Mouse (Mus musculus) forebrain, postnatal 0 days (tissue): ENCODE data around the gene Sod2. TPM values are rescaled to one million over a fixed set of nuclear protein-coding genes. Genes with fewer than 3 reads are reported as not detected.
A peak's percentile ranks its signal among the peaks of the same experiment; 100 is the strongest.
"Not testable (repeated sequence)": the region's sequence is repeated elsewhere in the genome, so short reads cannot be mapped to it uniquely, and the experiment has no call there.

Experiments
- ATAC-seq: fragments of 200-750 bp; cut with Nextera tagmentation; 2 replicates; pipeline ENCODE4 v1.8.0; 2017; ENCODE audit warnings: mild to moderate bottlenecking, moderate library complexity
- DNase-seq: peaks from one replicate; pipeline ENCODE4 v3.0.0-alpha.2; 2015
- H3K27ac ChIP-seq: fragments of 300-500 bp; sonication (generic); 2 replicates; pipeline ENCODE4 v1.5.1; 2014; ENCODE audit warnings: low read depth, mild to moderate bottlenecking, antibody characterized with exemption, low read length, moderate library complexity, mixed read lengths
- H3K27me3 ChIP-seq: fragments of 300-500 bp; sonication (generic); 2 replicates; pipeline ENCODE4 v1.6.1; 2014; ENCODE audit warnings: mild to moderate bottlenecking, low read length, mixed read lengths; ENCODE audit not compliant: insufficient read depth
- H3K36me3 ChIP-seq: fragments of 300-500 bp; sonication (generic); 2 replicates; pipeline ENCODE4 v1.6.1; 2014; ENCODE audit warnings: mild to moderate bottlenecking, moderate library complexity; ENCODE audit not compliant: insufficient read depth
- H3K4me1 ChIP-seq: fragments of 300-500 bp; sonication (generic); 2 replicates; pipeline ENCODE4 v1.6.1; 2014; ENCODE audit warnings: antibody characterized with exemption; ENCODE audit not compliant: insufficient read depth
- H3K4me2 ChIP-seq: fragments of 300-500 bp; sonication (generic); 2 replicates; pipeline ENCODE4 v1.6.1; 2014; ENCODE audit warnings: low read depth, mild to moderate bottlenecking, moderate library complexity
- H3K4me3 ChIP-seq: fragments of 300-500 bp; sonication (generic); 2 replicates; pipeline ENCODE4 v1.5.1; 2014; ENCODE audit warnings: low read depth, low read length, mixed read lengths
- H3K9ac ChIP-seq: fragments of 300-500 bp; sonication (generic); 2 replicates; pipeline ENCODE4 v1.6.1; 2014; ENCODE audit warnings: mild to moderate bottlenecking
- H3K9me3 ChIP-seq: fragments of 300-500 bp; sonication (generic); 2 replicates; pipeline ENCODE4 v1.6.1; 2016; ENCODE audit warnings: low read length
- CTCF ChIP-seq: sonication (generic); IDR thresholded peaks from 2 replicates; pipeline ENCODE4 v1.5.1; 2016; ENCODE audit warnings: antibody characterized with exemption, control low read depth, low read depth
- WGBS: fragments of 180-500 bp; shearing (Covaris S2); extraction: QIAGEN DNeasy Blood & Tissue Kit; methylation state at CpG from one replicate; pipeline ENCODE4 v1.1.7; 2014; 5-methylcytosine and 5-hydroxymethylcytosine counted together
- polyA plus RNA-seq: library from polyadenylated mRNA; unstranded; fragments of >200 nt; fragmentation: Nextera tagmentation; extraction: Ambion mirVana; gene quantifications from 2 replicates; pipeline ENCODE4 v1.2.1, GENCODE M21; 2015
- total RNA-seq: library from RNA; depleted of rRNA; stranded (reverse); fragments of >200 nt; gene quantifications from 2 replicates; pipeline ENCODE4 v1.2.3, GENCODE M21; 2014

The Sod2 gene
- total and polyA plus RNA-seq, 2 experiments from 2014 or later: 110 to 128 TPM

DNA sequence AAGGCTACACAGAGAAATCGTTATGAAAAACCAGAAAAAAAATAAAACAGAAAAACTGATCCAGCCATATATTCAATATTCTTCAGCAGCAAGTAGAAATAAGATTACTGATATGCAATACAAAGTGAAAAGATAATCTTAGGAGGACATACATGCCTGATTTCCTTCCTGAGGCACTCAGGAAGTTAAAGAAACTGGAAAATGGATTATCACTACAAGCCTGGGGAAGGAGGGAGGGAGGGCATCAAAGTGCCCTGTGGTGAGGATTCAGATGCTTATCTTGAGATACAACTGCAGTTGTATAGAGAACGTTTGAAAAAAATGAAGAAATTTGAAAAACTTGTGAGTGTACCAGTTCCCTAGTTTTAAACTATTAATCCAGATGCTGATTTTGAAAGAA, 22.7 kb upstream of the Sod2 start:
- ATAC-seq: no peak
- peaks cover 31% of the 10 kb centered on the region for H3K36me3 ChIP-seq

DNA sequence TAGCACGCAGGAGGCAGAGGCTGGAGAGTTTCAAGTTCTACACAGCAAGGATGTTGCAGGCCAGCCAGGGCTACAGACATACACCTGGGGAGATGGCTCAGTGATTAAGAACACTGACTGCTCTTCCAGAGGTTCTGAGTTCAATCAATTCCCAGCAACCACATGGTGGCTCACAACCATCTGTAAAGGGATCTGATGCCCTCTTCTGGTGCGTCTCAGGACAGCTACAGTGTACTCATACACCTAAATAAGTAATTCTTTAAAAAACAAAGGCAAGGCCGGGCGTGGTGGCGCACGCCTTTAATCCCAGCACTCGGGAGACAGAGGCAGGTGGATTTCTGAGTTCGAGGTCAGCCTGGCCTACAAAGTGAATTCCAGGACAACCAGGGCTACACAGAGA, 18.6 kb upstream of the Sod2 start:
- H3K4me1 ChIP-seq: peaks cover 15% of the 10 kb centered on the region
- peak; percentile 13; the same call in 1 of the 2 replicates for TF ChIP-seq CTCF
- not testable (repeated sequence) for H3K4me2 ChIP-seq, H3K27me3 ChIP-seq, DNase-seq, H3K4me3 ChIP-seq, H3K36me3 ChIP-seq, H3K9me3 ChIP-seq, ATAC-seq, H3K9ac ChIP-seq, H3K27ac ChIP-seq
- WGBS: 92% methylated on average over 8 of the region's 8 CpGs

More for the DNA sequence above, 22.7 kb upstream of the Sod2 start:
- Histone ChIP-seq H3K4me3 (no peak overlapping the region), H3K9ac (no peak overlapping the region), H3K4me1 (peaks cover 6% of the 10 kb centered on the region), H3K27me3 (no peaks in the 10 kb centered on the region), H3K27ac (no peak overlapping the region), H3K4me2 (no peak overlapping the region), H3K9me3 (no peaks in the 10 kb centered on the region)
- no peak for DNase-seq
- TF ChIP-seq CTCF: no peak
- 93% methylated on average over 2 of the region's 2 CpGs for WGBS

DNA sequence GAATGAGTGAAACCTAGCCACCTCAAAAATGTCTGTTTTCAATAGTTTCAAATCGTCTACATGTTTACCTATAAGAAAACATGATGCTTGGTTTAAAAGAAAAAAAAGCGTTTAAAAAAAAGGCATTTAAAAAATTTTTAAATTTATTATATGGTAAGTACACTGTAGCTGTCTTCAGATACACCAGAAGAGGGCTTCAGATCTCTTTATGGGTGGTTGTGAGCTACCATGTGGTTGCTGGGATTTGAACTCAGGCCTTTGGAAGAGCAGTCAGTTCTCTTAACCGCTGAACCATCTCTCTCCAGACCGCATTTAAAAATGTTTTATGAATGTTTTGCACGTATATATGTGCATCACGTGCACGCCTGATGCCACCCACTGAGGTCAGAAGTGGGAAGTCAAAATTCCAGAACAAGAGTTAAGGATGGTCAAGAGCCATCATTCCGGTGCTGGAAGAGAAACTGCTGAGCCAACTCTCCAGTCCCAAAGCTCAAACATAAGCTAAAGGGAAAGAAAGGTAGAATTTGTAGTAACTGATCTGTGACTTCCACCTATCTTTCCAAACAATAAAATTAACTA, 16.0 kb upstream of the Sod2 start:
- Histone ChIP-seq H3K9ac (peak overlapping the region; percentile 99), H3K4me1 (peaks cover 15% of the 10 kb centered on the region), H3K36me3 (no peaks in the 10 kb centered on the region; the same call in 1 of the 2 replicates), H3K4me3 (peak overlapping the region; percentile 98), H3K27ac (peak overlapping the region; percentile 99; the same call in 1 of the 2 replicates), H3K4me2 (peak overlapping the region; percentile 84), H3K9me3 (no peaks in the 10 kb centered on the region), H3K27me3 (no peaks in the 10 kb centered on the region)
- 59% methylated on average over 8 of the region's 8 CpGs for WGBS
- DNase-seq (no peak), ATAC-seq (no peak)
- TF ChIP-seq CTCF: no peak

DNA sequence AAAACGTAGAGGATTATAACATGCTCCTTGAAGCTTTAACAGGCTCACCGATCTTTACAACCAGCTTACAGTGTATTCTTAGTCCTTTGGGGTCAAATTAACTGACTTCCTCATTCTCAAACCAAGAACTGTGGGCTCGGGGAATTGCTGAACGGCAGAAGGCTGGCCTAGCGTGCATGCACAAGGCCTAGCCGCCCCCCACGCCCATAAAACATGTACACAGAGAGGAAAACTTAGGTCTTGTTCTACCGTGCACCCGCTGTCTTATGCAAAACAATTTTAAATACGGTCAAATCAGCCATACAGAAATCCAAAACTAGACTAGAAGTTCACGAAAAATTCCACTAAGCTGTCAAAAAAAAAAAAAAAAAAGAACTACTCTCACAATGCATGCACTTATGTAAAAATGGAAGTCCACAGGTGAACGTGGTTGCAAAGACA, 15.4 kb upstream of the Sod2 start:
- Histone ChIP-seq H3K4me3 (peak overlapping the region; percentile 98), H3K4me1 (peaks cover 15% of the 10 kb centered on the region), H3K27me3 (no peaks in the 10 kb centered on the region), H3K36me3 (no peaks in the 10 kb centered on the region; the same call in 1 of the 2 replicates), H3K9me3 (no peaks in the 10 kb centered on the region), H3K4me2 (peak overlapping the region; percentile 84), H3K27ac (peak overlapping the region; percentile 99), H3K9ac (peak overlapping the region; percentile 99)
- DNase-seq (peak; percentile 45), ATAC-seq (no peak)
- TF ChIP-seq CTCF: no peak
- 2% methylated on average over 12 of the region's 12 CpGs for WGBS

DNA sequence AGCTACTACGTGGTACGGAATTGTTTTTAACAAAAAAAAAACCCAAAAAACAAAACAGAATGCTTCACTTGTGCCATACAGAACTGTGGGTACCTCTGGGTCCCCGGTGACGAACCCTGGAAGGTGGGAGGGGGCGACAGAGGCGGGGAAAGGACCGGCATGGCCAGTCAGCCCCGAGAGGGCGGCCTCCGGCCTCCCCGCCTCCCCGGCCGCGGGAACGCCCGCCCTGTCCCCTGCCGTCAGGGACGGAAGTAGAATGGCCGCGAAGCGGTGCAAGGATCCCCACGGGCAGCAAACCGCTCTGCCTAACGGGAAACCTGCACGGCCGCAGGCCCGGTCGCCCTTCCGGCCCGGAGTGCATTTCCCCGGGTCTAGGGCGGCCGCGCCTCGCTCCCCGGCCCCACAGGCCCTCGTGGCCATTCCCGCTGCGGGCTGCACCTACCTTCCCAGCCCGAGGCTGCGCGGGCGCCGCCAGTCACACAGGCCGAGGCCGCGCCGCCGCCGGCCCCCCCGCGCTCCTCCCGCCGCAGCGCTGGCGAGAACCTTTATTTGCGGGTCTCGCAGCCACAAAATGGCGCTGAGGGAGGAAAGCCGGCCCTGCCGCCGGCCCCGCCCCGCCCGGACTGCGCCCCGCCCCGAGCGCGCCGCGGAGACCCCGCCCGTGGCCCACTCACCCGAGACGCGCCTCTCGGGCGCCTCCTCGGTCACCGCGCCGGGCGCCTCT, 14.8 kb upstream of the Sod2 start:
- Histone ChIP-seq H3K4me3 (peak overlapping the region; percentile 98), H3K36me3 (no peaks in the 10 kb centered on the region; the same call in 1 of the 2 replicates), H3K27ac (peak overlapping the region; percentile 99), H3K27me3 (no peaks in the 10 kb centered on the region), H3K4me1 (peaks cover 15% of the 10 kb centered on the region), H3K4me2 (peak overlapping the region; percentile 84), H3K9ac (peak overlapping the region; percentile 99), H3K9me3 (no peaks in the 10 kb centered on the region)
- DNase-seq (peak; percentile 83), ATAC-seq (peak; percentile 90)
- no peak for TF ChIP-seq CTCF
- WGBS: under 1% methylated on average over 49 of the region's 84 CpGs

DNA sequence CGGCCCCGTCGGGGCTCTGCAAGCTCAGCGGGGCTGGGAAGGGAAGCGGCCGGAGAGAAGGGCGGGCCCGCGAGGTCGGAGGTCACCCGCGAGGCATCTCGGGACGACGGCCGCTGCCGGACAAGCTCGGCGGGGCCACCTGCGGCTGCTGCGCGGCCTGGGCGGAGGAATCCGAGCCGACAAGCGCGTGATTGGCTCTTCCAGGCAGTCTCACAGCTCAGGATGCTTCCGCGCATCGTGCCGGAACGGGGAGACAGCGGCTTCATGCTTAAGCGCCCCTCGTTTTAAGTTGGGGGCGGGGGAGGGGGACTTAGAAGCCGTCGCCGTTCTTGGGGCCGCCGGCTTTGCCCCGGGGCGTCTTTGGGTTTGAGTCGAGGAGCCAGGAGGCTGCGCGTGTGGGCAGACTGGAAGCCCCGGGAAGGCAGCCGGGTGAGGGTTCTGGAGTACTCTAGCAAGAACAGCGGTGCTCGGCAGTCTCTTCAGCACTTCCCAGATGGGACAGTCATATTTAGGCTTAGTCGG, 14.1 kb upstream of the Sod2 start:
- peak overlapping the region; percentile 98 for H3K4me3 ChIP-seq
- H3K9ac ChIP-seq: peak overlapping the region; percentile 99
- WGBS: under 1% methylated on average over 47 of the region's 51 CpGs
- TF ChIP-seq CTCF: peak; percentile 15; the same call in 1 of the 2 replicates
- H3K27me3 ChIP-seq: no peaks in the 10 kb centered on the region
- H3K36me3 ChIP-seq: no peaks in the 10 kb centered on the region; the same call in 1 of the 2 replicates
- DNase-seq (peak; percentile 96), ATAC-seq (peak; percentile 84)
- peak overlapping the region; percentile 84 for H3K4me2 ChIP-seq
- peak overlapping the region; percentile 99 for H3K27ac ChIP-seq
- peaks cover 15% of the 10 kb centered on the region for H3K4me1 ChIP-seq
- H3K9me3 ChIP-seq: no peaks in the 10 kb centered on the region

DNA sequence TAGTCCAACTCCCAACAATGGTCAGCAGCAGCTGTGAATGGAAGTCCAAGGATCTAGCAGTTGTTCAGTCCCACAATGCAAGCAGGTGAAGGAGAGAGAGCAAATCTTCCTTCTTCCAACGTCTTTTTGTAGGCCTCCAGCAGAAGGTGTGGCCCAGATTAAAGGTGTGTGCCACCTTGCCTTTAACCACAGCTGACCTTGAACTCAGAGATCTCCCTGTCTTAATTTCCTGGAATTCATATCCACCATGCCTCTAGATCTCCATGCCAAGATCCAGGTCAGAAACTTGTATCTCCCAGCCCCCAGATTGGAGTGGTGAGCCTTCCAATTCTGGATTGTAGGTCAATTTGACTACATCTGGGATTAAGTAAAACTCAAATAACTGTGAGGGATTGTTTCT, 12.6 kb upstream of the Sod2 start, which contains the start of gene Wtap:
Gene Wtap, minus strand, starts transcription at position 101 of the 400 bp plus-strand sequence.
- Histone ChIP-seq H3K4me1 (peaks cover 9% of the 10 kb centered on the region; the same call in 1 of the 2 replicates), H3K4me2 (peak within 1 kb of the TSS; percentile 84), H3K27me3 (no peaks in the 10 kb centered on the region), H3K9ac (peak within 1 kb of the TSS; percentile 99), H3K27ac (peak within 1 kb of the TSS; percentile 99), H3K9me3 (no peaks in the 10 kb centered on the region), H3K4me3 (peak within 1 kb of the TSS; percentile 98), H3K36me3 (no peaks in the 10 kb centered on the region)
- 83% methylated on average over 1 of the region's 1 CpGs for WGBS
- DNase-seq: no peak
- TF ChIP-seq CTCF: no peak
- no peak for ATAC-seq
